Mouse (Mus musculus) heart, embryonic 16.5 days (tissue): ENCODE data around the gene Plekhh3. TPM values are rescaled to one million over a fixed set of nuclear protein-coding genes. Genes with fewer than 3 reads are reported as not detected.

Source experiments
- ATAC-seq: fragments of 200-750 bp; cut with Nextera tagmentation; replicated peaks from 2 replicates; pipeline ENCODE4 v1.8.0; 2017; ENCODE audit warnings: moderate number of reproducible peaks; ENCODE audit not compliant: insufficient read depth, low FRiP score; ENCODE audit errors: extremely low read depth
- H3K27ac ChIP-seq: fragments of 300-500 bp; sonication (generic); 2 replicates; pipeline ENCODE4 v1.5.1; 2014; ENCODE audit warnings: mild to moderate bottlenecking, low read length, control low read depth, moderate library complexity
- H3K27me3 ChIP-seq: fragments of 300-500 bp; sonication (generic); 2 replicates; pipeline ENCODE4 v1.6.1; 2014; ENCODE audit warnings: low read length, mixed read lengths; ENCODE audit not compliant: control insufficient read depth, insufficient read depth
- H3K36me3 ChIP-seq: fragments of 300-500 bp; sonication (generic); 2 replicates; pipeline ENCODE4 v1.6.1; 2014; ENCODE audit not compliant: control insufficient read depth, insufficient read depth
- H3K4me1 ChIP-seq: fragments of 300-500 bp; sonication (generic); 2 replicates; pipeline ENCODE4 v1.6.1; 2014; ENCODE audit warnings: low read length, mixed read lengths; ENCODE audit not compliant: control insufficient read depth, insufficient read depth
- H3K4me2 ChIP-seq: fragments of 300-500 bp; sonication (generic); 2 replicates; pipeline ENCODE4 v1.6.1; 2014; ENCODE audit warnings: low read depth, mild to moderate bottlenecking, control low read depth, low read length
- H3K4me3 ChIP-seq: fragments of 300-500 bp; sonication (generic); 2 replicates; pipeline ENCODE4 v1.5.1; 2014; ENCODE audit warnings: mild to moderate bottlenecking, control low read depth, low read length
- H3K9ac ChIP-seq: fragments of 300-500 bp; sonication (generic); 2 replicates; pipeline ENCODE4 v1.6.1; 2014; ENCODE audit warnings: low read length, control low read depth
- H3K9me3 ChIP-seq: fragments of 300-500 bp; sonication (generic); replicated peaks from 2 replicates; pipeline ENCODE4 v1.6.1; 2016; ENCODE audit warnings: low read length; ENCODE audit not compliant: control insufficient read depth
- WGBS: fragments of 180-500 bp; shearing (Covaris S2); extraction: QIAGEN DNeasy Blood & Tissue Kit; methylation state at CpG from one replicate; pipeline ENCODE4 v1.1.7; 2014; 5-methylcytosine and 5-hydroxymethylcytosine counted together
- polyA plus RNA-seq: library from polyadenylated mRNA; unstranded; fragments of >200 nt; fragmentation: Nextera tagmentation; extraction: Ambion mirVana; gene quantifications from 2 replicates; pipeline ENCODE4 v1.2.1, GENCODE M21; 2015

Plekhh3 gene
- polyA plus RNA-seq, 1 experiment from 2014 or later = 8.7 TPM

DNA sequence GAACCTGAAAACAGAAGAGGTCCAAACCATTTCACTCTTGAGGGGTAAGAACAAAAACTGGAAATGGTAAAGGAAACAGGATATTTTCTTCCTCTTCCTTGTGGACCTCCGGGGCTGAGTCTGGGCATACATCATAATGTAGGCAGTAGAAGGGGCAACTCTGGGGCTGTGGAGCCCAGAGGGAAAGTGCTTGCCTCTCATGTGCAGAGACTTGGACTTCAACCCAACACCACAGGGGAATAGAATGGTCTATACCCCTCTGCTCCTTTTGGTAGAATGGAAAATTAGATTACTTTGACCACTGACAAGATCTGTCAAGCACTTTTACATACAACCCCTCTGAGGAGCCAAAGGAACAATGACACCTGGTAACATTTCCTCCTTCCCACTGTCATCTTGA is 23.9 kb upstream of the Plekhh3 start:
- Histone ChIP-seq H3K9ac (no peak overlapping the region), H3K36me3 (peaks cover 28% of the 10 kb centered on the region), H3K27me3 (no peaks in the 10 kb centered on the region), H3K4me2 (no peak overlapping the region), H3K27ac (no peak overlapping the region), H3K9me3 (no peaks in the 10 kb centered on the region), H3K4me3 (no peak overlapping the region), H3K4me1 (peaks cover 31% of the 10 kb centered on the region)
- 50% methylated on average over 1 of the region's 1 CpGs for WGBS
- no peak for ATAC-seq

DNA sequence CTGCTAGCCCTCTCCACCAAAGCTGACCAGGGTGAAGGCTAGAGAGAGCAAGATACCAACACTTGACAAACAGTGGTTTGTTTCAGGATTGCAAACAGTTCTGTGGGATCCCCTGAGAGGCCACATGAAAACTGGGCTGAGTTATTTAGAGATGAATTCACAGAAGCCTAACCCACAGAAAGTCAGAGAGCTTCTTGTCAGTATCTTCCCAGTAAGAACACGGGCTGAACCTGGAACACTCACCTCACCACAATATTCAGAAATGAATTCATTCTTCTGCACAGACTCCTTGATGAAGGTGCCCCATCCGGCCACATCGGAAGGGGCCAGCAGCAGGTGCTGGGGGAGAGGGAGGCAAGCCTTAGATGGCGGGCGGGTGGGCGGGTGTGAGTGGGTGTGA is 23.5 kb upstream of the Plekhh3 start:
- Histone ChIP-seq H3K36me3 (peaks cover 28% of the 10 kb centered on the region), H3K27me3 (no peaks in the 10 kb centered on the region), H3K4me1 (peaks cover 35% of the 10 kb centered on the region), H3K4me2 (no peak overlapping the region; the same call in 1 of the 2 replicates), H3K4me3 (no peak overlapping the region), H3K9ac (no peak overlapping the region), H3K9me3 (no peaks in the 10 kb centered on the region), H3K27ac (peak overlapping the region; percentile 23; the same call in 1 of the 2 replicates)
- WGBS = 73% methylated on average over 6 of the region's 6 CpGs
- ATAC-seq = no peak

DNA sequence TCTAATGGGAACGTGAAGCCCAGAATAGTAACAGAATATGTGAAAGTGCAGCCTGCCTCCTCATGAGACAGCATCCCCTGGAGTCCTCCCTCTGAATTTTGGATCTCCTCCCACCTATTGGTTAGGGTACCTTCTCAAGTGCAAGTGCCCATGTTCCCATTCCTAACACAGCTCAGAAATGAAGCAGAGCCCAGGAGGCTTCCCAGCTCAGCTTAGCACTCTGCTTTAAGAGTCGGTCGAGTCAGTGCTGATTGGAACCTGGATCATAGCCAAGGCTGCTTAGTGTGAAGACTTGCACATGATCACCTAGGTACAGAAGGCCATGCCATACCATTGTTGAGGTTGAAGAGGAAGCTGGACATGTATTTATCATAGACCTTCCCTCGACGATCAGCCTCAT is 23.0 kb upstream of the Plekhh3 start:
- H3K27ac ChIP-seq = peak overlapping the region; percentile 23; the same call in 1 of the 2 replicates
- H3K36me3 ChIP-seq = peaks cover 23% of the 10 kb centered on the region
- no peaks in the 10 kb centered on the region for H3K9me3 ChIP-seq
- 32% methylated on average over 5 of the region's 5 CpGs for WGBS
- peaks cover 38% of the 10 kb centered on the region for H3K4me1 ChIP-seq
- H3K4me3 ChIP-seq = no peak overlapping the region
- no peak overlapping the region for H3K9ac ChIP-seq
- H3K4me2 ChIP-seq = no peak overlapping the region; the same call in 1 of the 2 replicates
- ATAC-seq = no peak
- no peaks in the 10 kb centered on the region for H3K27me3 ChIP-seq

DNA sequence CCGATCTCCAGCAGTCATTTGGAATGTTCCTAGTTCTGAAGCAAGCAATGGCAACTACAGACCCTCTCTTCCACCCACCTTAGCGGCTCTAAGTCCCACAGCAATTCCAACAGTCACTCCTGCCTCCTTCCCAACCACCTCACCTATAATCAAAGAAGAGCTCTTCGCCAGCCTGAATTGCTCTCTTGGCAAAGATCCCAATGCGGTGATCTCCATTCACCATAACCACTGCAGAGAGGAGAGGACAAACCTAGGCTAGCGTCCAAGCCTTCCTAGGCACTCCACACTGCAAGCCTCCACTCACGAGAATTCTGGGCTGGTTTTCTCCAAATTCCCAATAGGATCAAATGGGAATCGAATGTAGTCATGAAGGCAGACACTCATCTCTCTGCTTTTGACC is 21.9 kb upstream of the Plekhh3 start:
- no peak overlapping the region for H3K9ac ChIP-seq
- peaks cover 14% of the 10 kb centered on the region for H3K36me3 ChIP-seq
- H3K27ac ChIP-seq = no peak overlapping the region
- H3K27me3 ChIP-seq = no peaks in the 10 kb centered on the region
- no peak overlapping the region for H3K4me3 ChIP-seq
- ATAC-seq = no peak
- WGBS = 85% methylated on average over 7 of the region's 7 CpGs
- H3K4me1 ChIP-seq = peaks cover 38% of the 10 kb centered on the region
- no peak overlapping the region for H3K4me2 ChIP-seq
- no peaks in the 10 kb centered on the region for H3K9me3 ChIP-seq

DNA sequence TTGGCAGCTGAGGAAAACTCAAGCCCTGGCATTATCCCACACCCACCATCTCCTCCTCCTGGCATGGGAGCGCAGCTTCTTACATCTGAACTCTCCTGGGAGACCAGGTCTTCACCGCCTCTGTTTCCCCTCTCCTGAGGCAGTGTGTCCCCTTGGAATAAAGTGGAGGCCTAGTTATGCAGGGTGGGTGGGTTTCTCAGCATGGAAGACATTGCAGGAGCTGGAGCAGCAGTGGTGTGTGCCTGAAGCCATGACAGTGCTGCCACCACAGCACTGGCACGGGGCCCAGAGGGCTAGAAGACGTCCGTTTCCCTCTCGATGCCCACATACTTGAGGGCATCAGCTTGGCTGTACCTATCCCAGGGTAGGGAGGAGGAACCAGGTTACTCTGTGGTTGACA is 21.5 kb upstream of the Plekhh3 start:
- no peak overlapping the region for H3K4me2 ChIP-seq
- peaks cover 10% of the 10 kb centered on the region for H3K36me3 ChIP-seq
- no peak for ATAC-seq
- H3K9ac ChIP-seq = no peak overlapping the region
- no peaks in the 10 kb centered on the region for H3K27me3 ChIP-seq
- 87% methylated on average over 6 of the region's 6 CpGs for WGBS
- no peak overlapping the region for H3K27ac ChIP-seq
- H3K4me3 ChIP-seq = no peak overlapping the region
- H3K9me3 ChIP-seq = no peaks in the 10 kb centered on the region
- H3K4me1 ChIP-seq = peaks cover 38% of the 10 kb centered on the region

DNA sequence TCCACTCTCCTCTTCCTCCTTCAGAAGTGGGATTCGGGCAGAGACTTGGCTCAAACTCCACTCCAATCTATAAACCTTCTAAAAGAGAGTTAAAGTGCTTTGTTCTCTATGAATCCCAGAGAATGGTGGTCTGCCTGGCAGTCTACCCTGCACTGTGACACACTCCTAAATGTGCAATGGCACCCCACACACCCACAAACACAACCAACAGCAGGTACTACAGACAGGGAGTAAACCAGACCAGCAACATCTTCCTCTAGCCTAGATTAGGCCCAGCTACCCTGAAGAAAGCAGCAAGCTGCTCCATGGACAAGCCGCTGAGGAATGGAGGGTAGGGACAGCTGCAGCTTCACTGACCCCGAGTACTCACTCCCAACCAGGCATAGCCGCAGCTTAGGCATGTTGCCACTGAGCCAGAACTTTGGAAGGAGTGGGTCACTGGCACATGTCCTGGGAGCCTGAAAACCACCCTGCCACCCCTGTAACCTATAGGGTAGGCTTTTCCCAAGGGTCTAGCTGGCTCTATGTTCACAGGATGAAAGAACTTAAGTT is 20.8 kb upstream of the Plekhh3 start:
- Histone ChIP-seq H3K4me1 (peaks cover 38% of the 10 kb centered on the region), H3K9ac (no peak overlapping the region), H3K9me3 (no peaks in the 10 kb centered on the region), H3K27me3 (no peaks in the 10 kb centered on the region), H3K4me2 (no peak overlapping the region), H3K4me3 (no peak overlapping the region), H3K36me3 (peaks cover 5% of the 10 kb centered on the region; the same call in 1 of the 2 replicates), H3K27ac (no peak overlapping the region)
- no peak for ATAC-seq
- 79% methylated on average over 4 of the region's 4 CpGs for WGBS

DNA sequence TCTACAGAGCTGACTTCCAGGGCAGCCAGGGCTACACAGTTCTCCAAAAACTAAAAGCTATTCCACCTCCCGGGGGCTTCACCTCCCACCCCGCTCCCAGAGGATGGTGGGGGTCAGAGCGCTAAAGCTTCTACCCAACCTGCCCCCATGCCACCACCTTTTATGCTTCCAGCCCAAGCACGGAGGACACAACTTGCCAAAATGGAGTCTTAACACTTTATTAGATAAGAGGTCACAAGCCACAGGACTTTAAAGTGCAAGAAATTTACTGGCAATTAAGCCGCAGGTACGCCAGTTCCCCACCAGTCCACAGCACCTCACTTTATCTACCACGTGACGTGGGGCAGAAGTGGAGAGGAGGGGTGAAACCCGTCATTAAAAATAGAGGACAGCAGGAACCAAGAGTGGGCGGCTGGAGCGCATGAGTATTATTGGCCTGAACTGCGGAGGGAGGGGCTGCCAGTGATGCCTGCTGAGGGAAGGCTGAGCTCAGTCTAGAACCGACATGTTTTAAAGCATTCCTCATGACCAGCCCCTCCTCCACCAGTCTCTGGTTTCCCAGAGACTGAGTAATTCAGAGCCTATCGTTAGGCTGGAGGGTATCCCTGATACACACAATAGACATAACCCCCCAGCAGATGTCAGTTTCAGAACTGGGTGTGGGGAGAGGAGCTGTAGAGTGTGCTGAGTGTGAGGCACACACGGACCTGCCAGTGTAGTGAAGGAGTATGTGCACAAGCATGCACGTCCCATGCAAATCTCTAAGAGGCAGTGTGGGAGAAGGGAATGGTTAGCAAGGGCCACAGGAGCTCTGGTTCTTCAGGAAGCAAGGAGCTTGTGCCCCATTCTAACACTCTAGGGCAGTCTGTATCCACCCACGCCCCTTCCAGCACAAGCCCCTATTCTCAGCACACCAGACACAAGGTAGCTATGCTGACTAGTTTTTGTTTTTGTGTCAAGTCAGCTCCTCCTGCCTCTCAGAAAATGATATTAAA is 20.1 kb upstream of the Plekhh3 start:
- no peak for ATAC-seq
- 46% methylated on average over 17 of the region's 17 CpGs for WGBS
- peaks cover 38% of the 10 kb centered on the region for H3K4me1 ChIP-seq
- H3K27me3 ChIP-seq = no peaks in the 10 kb centered on the region
- peak overlapping the region; percentile 72 for H3K27ac ChIP-seq
- H3K9ac ChIP-seq = no peak overlapping the region; the same call in 1 of the 2 replicates
- no peaks in the 10 kb centered on the region for H3K36me3 ChIP-seq
- no peak overlapping the region for H3K4me2 ChIP-seq
- H3K9me3 ChIP-seq = no peaks in the 10 kb centered on the region
- H3K4me3 ChIP-seq = no peak overlapping the region

DNA sequence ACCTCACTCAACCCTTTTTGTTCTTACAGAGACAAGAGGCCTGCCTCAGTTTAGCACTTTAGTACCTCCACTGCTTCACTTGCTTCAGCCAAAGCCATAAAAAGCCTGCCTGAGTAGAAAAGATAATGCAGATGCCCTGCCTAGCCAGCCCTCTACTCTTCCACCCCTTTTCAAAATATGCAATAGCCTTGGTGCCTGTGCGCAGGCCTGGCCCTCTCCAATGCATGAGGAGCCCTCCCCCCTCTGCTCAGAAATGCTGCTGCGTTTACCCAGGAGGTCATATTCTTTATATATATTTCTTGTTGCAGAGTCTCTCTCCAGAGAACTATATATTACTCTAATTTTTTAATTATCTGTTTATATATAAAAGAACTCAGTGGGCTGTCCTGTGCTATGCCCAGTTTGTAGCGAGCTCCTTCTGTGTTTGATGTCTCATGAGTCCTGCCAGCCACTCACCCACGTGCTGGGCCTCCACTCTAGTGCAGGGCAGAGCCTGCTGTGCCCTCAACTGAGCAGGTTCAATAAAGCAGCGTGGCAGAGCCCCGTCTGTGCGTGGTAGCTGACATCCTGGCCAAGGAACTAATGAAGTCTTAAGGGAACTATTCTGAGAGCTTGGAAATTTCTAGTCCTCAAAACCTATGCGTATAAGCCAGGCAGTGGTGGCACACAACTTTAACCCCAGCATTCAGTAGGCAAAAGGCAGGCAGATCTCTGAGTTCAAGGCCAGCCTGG is 19.2 kb upstream of the Plekhh3 start:
- WGBS = 57% methylated on average over 8 of the region's 8 CpGs
- H3K27me3 ChIP-seq = no peaks in the 10 kb centered on the region
- no peak overlapping the region for H3K4me2 ChIP-seq
- H3K9ac ChIP-seq = peak overlapping the region; percentile 7; the same call in 1 of the 2 replicates
- no peak for ATAC-seq
- peak overlapping the region; percentile 72 for H3K27ac ChIP-seq
- no peaks in the 10 kb centered on the region for H3K36me3 ChIP-seq
- H3K9me3 ChIP-seq = no peaks in the 10 kb centered on the region
- no peak overlapping the region for H3K4me3 ChIP-seq
- H3K4me1 ChIP-seq = peaks cover 38% of the 10 kb centered on the region
